Mouse (Mus musculus): ENCODE results near the gene Psmd12.

GRCm38 (mm10) chr11:107447915-107448314 is 31.4 kb upstream of the Psmd12 start:
- TF ChIP-seq CTCF (IDR thresholded peaks at IDR 0.05; ENCODE audit: low read depth, low read length) (no peak), POLR2A (IDR thresholded peaks at IDR 0.05; ENCODE audit: borderline replicate concordance, low read depth, low read length) (no peak)

Data from bone marrow macrophage, adult 2 months (primary cell).